Mouse (Mus musculus) telencephalon, adult 2 months (tissue): Measurements from ENCODE around the gene C2cd2.
A peak's percentile ranks its signal among the peaks of the same experiment; 100 is the strongest.
"Not testable (repeated sequence)": the region's sequence is repeated elsewhere in the genome, so short reads cannot be mapped to it uniquely, and the experiment has no call there.

Source experiments
- DNase-seq: peaks from one replicate; pipeline ENCODE4 v3.0.0-alpha.2; 2011; ENCODE audit warnings: low read depth, low spot score

C2cd2 gene

DNA sequence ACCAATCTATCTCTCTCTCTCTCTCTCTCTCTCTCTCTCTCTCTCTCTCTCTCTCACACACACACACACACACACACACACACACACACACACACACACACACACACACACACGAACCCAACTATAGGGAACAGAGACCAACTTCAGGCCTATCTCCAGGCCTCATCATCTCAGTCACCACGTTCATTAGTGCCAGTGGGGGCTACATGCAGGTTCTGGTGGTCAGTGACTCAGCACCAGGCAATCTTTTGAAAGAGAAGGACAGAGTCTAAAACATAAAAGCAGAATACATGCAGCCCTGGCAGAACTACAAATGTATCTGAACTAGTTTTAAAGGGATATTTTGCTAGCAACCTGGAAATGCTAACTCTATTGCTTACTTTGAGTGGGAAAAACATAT is 15.4 kb downstream of the C2cd2 start:
- DNase-seq = not testable (repeated sequence)

DNA sequence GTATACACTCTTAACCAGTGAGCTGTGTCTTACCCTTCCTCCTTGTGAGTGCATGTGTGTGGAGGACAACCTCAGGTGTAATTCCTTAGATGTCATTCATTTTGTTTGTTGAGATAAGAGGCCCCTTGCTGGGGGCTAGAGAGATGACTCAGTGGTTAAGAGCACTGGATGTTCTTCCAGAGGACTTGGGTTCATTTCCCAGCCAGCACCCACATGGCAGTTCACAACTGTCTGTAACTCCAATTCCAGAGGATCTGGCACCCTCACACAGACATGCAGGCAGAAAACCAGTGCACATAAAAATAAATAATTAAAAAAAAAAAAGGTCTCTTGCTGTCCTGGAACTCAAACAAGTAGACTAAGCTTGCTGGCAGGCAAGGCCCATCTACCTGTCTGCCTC is 20.6 kb downstream of the C2cd2 start:
- DNase-seq = no peak

DNA sequence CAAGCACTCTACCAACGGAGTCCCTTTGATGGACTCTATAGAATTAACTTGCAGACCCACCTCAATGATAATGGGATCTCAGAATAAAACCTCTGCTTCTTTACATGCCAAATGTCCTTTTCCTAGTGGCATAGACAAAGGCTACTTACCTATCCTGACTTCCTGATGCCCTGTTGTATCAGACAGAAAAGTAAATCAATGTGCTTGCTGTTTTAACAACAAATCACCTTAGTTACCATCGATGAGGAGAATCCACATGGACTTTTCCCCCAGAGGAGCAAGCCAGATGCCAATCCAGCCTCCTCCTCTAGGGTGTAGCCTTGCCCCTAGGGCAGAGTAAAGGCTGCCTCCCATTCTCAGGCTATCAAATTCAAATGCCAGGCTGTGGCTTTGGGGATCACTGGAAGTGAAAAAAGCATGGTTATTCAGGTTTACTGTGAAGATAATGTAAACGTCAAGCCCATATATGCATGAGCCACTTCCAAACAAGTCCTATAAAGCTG is 21.9 kb downstream of the C2cd2 start:
- DNase-seq = no peak

DNA sequence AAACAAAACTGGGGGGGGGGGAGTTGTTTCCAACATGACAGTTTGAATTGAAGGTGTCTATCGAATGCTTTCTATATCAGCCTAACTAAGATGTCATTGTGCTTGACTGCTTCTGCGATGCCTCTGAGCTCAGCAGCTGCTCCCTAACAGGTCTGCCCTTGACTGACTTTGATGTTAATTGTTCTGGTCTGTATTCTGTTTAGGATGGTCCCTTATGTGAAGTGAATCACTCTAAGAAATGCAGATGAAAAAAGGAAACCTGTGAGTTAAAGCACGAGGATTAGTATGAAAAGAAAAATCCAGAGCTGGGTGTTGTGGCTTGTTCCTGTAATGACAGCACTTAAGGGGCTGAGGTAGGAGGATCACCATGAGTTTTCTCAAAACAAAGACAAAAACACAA is 26.6 kb downstream of the C2cd2 start:
- no peak for DNase-seq

DNA sequence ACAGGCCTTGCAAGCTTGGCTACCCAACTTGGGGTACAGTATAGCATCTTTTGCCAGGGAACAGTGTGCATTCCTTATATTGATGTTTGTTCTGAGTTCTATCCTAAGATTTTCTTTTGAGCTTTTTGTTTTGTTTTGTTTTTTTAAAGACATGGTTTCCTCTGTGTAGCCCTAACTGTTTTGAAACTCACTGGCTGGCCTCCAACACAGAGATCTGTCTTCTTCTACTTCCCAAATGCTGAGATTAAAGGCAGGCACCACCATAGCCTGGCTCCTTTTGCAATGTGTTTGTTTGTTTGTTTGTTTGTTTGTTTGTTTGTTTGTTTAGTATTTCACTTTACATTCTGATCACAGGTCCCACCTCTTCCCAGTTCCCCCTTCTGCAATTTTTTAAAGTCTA is 32.2 kb downstream of the C2cd2 start:
- no peak for DNase-seq

DNA sequence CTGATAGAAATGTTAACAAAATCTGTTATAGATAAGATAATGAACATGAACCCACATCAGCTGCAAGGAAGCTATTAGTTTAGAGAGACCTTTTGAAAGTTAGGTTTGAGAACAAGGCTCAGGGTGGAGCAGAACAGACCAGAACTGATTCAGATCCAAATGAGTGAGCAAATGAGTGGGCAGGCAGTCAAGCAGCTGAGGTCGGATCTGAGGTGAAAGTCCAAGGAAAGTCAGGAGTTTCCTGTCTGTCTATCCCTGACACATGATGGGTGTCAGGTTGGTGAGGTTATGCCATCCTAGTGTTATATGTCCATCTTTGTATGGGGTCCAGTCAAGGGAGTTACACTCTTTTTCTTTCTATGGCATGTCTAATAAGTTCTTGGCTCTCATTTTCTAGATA is 32.9 kb downstream of the C2cd2 start:
- DNase-seq = no peak

DNA sequence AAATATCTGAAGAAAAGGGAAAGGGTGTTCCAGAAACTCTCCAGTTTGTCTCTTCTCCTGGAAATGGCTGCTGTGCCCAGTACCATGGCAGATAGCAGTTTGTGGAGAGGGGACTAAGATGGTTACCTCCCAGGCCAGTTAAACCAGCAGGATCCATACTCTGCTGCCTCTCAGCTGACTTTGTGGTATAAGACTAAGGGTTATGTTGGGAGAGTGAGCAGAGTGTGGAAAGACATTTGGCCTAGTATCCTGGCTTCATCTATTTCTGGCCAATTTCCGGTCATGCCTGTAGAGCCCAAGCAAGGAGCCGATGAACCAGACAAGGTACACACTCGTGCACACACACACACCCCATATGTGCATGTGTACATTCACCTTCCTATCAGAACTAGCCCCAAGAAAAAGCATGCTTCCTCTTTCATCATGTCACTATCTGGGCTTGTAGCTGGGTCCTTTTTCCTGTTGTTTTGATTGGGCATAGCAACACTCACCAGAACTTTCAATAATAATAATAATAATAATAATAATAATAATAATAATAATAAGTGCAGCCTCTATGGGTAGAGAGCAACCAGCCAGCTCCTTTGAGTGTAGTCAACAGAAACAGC is 35.0 kb downstream of the C2cd2 start:
- no peak for DNase-seq

DNA sequence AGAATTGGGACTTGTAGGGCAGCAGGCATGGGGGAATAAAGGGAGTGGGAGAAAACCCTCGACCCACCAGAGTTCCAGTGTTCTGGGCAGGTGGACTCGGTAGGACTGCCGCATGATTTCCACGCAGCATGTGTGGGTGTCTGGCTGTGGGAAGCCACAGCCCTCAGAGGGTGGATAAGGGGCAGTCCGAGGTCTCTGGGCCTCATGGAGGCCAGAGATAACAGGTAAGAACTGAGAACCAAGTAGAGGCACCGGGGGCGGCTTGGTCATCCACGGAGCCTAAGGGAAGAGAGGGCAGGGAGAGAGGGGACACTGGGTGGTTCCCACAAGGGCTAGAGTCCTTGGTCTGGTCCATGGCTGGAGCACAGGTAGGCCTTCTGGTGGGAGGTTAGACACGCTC is 36.0 kb downstream of the C2cd2 start:
- DNase-seq = no peak

DNA sequence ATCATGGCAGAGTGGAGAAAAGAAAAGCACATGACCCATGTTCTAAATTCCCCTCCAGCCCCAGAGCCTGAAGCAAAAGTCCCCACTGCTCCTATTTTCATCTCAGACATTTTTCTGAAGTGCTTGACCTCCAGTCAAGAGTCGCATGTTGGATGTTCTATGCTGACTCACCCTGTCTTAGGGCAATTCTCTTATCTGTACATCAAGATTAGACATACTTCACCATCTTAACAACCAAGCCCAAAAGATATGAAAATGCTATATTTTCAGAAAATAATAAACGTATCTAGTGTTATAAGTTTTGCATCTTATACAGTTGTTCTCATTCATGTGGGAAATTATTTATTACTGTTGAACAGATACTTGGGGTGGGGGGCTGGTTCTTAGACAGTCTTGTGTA is 36.6 kb downstream of the C2cd2 start:
- DNase-seq = no peak

DNA sequence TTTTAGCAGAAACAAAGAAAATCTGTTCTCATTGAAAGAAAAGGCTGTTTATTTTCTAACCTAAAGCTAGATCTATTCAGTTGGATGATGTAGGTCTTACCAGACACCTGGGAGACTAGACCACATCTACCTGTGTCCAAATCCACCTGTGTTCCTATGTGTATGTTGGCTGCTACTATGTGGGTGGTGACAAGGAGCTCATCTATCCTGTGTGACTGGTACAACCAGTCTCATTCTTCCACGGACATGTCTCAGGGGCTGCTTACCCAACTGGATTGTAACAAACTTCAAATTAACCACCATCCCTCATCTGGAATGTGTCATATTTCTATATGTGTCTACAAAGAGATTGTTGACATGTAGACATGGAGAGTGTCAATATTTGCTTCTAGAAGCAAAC is 38.7 kb downstream of the C2cd2 start:
- no peak for DNase-seq

DNA sequence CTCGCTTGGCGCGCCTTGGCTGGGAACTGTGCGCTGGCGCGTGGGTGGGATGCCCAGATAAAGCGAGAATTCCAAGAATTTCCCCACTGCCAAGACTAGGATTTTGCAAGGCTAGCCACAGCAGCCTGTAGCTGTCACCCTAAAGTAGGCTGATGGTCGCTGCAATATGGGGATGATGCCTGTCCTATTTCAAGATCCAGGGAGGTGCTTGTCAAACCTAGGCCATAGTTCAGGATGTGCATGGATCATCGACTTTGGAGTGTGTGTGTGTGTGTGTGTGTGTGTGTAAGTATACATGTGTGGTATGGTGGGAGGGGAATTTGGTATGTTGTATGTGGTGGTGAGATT is 39.6 kb downstream of the C2cd2 start:
- DNase-seq = no peak

DNA sequence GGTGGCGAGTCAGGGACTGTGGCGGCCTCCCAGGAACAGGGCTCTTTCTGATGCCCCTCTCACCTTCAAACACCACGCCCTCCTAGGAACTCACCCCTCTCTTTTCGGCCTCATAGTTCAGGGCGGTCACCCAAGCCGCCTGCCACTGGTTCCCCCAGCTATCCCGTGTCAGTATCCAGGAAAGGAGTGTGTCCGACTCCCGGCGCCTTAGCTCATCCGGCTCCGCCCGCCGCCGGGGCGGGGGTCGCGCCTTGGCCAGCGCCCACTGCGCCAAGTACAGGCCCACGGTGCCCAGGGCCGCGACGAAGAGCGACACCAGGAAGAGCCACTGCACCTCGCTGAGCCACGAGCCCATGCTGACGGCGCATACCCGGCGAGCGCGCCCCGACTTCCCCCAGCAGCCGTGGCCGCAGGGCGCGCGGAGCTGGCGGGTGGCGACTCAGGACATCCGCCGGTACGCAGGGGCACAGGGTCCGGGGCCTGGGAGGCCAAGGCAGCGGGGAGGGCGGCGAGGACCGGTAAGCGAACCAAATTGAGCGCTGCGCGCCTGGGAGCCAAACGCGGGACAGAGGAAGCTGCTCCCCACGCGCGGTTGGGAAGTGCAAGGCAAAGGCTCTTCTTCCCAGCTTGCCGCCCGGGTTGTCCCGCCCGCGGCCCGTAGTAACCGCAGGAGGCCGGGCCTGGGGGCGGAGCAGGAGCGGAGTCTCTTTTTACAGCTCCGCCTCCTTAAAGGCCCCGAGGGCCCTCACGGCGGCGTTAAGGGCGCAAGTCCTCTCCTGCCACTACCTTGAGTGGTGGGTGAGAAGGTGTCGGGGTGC is 40.2 kb downstream of the C2cd2 start:
- DNase-seq = peak; percentile 83

DNA sequence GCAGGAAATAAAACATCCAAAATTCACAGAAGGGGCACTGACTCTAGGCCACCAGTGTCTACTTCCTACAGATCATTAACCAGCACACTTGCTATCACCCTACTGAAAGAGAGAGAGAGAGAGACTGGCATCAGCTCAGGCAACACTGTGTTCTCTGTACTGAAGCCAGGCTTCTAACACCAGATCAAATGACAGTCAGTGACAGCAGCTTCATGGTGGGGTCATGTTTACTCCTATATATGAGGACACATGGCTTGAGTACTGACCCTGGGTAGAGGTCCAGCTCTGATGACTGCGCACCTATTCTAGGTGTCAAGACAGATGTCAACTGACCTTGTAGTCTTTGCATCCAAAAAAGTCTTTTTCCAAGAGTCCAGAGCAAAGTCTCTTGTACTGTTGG is 41.8 kb downstream of the C2cd2 start:
- DNase-seq = no peak

DNA sequence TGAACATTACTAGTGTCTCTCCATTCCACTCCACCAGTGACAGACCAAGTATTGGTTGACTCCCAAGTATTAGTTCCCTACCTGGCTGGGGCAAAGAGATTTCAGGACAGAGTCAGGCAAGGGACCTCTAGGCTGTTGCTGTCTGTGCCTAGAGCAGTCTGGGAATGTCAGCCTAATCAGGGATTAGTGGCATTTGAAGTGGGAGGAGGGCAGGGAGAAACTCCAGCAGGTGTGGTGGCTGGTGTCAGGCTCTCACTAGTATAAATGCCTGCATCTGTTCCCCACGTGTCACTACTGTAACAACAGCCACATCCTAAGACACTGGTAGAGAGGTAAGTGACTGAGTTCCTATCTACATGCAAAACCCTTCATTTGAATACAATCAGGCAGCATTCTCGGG is 42.6 kb downstream of the C2cd2 start:
- no peak for DNase-seq

DNA sequence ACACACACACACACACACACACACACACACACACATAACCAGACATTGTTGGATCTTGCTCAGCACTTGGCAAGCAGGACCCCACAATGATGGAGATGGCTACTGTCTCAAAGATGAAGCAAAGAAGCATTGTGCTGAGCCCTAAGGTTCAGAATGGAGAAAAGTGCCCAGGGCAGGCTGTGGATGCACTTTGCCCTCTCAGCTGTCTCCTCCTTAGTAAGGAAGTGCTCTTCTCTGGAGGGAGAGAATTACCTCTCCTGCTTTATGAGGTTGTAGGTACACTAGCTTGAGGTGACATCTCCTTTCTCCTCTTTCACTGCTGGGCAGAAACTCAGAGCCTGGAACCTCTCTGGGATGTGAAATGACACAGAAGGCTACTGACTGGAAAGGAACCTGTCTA is 49.5 kb downstream of the C2cd2 start:
- DNase-seq = no peak

DNA sequence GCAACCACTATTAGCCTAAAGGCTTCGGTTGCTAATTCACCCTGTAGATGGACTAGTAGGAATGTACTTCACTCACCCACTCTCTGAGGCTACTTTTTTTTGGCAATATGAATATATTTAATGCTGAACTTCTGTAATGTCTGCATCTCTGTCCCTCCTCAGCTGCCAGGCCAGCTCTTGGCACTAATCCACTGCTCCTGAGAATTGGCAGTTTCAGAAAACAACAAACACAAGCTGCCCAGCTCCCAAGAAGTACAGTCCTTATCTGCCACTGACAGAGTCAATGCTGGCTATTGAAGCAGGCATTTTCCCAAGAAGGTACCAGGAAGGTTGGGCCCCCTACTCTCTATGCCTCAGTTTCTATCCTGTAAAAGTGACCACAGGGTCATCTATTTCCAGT is 53.0 kb downstream of the C2cd2 start:
- no peak for DNase-seq

DNA sequence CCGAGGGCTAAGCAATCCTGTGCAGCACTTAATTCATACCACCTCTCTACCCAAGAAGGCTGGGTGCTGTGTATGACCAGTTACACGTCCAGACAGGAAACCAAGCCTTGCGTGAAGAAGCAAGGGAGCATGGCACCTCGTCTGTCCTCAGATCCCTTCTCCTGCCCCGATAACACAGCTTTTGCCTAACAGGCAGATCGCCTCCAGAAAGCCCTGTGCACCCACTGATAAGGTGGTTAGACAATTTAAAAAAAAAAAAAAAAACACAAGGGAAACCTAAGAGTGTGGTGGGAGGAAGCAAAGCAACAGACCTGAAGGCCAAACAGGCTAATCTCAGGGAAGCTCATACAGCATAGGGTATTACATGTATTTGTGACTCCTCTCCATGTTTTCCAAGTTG is 54.9 kb downstream of the C2cd2 start:
- no peak for DNase-seq

DNA sequence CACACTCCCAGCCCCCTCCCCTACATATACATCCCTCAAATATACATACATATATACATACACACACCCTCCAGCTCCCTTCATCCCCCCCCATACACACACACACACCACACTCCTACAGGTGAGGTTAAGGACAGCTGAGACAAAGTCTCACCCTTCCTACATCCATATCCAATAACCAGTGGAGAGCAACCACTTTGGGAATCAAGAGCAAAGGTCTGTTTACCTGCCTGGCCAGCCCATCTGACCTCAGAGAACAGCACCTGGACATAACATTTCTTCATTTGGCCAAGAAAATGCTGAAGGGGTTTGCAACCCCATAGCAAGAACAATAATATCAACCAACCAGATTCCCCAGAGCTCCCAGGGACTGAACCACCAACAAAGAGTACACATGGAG is 56.1 kb downstream of the C2cd2 start:
- DNase-seq = no peak

DNA sequence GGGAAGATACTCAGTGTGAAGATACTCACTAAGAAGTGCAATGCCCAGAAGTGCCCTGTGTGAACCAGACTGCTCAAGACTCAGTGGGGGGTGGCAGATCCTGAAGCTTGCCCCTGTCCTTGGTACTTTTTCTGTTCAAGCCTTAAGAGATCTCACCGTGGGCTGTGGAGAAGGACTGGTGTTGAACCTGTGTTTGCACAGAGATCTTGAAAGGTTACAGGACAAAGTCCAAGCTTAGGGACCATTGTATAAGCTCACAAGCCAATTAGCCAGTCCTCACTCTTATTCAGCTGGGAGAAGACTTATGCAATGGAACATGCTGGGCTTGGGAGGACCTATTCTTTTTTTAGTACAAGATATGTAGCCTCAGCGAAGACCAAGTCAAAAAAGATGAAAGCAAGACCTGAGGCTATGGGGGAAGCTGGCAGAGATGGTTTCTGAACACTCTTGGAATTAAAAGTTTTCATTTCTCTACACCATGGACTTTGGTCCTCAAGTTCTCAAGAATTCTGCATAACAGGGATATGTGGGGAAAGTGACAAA is 56.9 kb downstream of the C2cd2 start:
- no peak for DNase-seq

DNA sequence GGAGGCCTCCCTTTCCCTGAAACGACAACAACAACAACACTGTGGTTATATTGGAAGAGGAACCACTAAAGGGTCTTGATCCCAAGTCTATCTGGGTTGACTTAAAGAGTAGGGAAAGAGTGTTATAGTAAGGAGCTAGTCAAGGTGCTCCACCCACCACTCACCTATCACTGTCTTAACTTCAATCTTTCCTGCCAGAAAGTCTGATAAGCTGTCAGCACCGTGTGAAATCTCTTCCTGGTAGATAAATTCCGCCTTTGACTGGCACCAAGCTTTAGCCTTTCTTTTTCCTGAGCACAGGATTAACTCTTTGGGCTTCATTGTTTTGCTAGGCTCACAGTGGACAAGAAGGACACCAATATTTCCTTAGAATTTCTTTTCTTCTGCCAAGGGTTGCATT is 58.4 kb downstream of the C2cd2 start:
- no peak for DNase-seq

DNA sequence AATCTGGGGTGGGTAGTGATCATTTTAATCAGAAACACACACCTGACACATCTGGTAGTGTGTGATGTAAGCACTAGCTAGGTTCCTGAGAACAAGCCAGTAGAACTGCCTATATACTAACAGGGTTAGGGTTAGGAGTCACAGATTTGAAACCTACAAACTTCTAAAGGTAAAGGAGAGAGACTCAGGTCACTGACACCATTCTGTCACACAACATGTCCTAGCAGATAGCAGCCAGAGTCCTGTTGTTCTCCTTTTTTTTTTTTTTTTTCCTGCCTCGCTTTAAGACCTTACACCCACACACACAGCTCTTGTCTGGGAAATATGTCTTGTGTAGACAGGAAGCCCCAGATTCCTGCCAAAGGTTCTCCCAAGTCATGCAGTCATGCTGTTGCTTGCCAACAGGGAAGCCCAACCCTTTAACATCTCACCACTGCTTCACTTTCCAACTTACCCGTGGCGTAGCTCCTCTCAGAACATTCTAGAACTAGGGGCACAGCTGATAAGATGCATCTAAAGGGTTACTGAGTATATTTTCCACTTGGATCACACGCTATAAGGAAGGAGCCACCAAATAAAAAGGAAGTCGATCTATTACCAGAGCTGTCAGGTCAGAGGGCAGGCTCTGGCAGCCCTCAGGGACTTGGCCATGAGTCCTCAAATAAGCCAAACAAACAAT is 64.9 kb downstream of the C2cd2 start:
- peak; percentile 24 for DNase-seq

DNA sequence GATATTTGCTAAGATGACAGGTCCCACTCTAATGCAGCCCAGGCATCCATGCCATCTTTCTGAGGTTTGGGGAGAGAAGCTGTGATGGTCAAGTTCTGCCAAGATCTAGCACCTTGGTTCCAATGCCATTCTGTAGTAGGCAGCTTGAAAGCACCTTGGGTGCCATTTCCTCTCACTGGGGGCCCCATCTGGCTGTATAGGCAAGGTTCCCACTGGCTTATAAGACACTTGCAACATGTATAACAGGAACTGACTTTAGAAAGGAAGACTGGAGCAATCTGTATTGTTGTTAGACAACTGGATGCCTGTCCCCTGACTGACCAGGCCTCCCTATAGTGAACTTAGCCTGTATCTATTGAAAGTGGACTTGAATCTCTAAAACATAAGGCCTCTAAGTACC is 74.6 kb downstream of the C2cd2 start:
- DNase-seq = no peak

DNA sequence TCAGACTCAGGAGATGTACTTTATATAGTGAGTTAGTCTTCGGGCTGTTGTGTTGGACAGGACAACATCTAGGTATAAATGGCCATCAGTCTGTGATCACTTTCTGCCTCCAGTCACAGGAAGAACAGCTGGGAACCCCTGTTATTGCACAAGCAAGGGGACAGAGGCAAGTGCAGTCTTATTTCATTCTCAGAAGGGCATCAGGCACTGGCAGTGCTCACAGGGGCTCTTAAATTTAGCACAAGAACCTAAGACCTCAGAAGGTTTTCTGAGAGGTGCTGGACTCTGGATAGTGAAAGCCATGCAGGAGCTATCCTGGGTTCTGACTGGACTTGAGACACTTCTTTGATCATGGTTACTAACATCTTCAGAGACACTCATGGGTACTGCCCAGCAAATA is 78.7 kb downstream of the C2cd2 start:
- DNase-seq = no peak
